Mouse (Mus musculus): Measurements from ENCODE around the gene Pclaf.

Pclaf gene

DNA sequence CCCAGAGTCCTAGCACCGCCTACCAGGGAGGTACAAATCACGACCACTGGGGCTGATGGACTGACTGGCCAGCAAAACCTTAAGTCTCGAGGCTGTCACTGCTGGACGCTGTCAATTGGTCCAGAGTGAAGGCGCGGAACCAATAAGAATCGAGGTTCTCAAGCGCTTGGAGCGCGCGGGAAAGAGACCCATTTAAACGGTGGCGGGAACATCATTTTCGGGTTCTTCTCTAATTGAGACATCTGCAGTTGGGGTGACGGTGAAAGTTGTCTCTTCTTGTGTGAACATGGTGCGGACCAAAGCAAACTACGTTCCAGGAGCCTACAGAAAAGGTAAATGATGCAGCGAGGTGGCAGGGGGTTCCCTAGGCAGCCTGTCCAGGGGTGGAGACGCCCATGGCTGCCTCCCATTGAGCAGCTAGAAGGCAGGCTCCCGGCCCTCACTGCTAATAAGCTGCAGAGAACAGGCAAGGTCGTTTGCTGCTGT, at the start of gene Pclaf:
Gene Pclaf, plus strand, starts transcription at position 95 of the 486 bp plus-strand sequence.
- peak; percentile 23 to 39 for DNase-seq

DNA sequence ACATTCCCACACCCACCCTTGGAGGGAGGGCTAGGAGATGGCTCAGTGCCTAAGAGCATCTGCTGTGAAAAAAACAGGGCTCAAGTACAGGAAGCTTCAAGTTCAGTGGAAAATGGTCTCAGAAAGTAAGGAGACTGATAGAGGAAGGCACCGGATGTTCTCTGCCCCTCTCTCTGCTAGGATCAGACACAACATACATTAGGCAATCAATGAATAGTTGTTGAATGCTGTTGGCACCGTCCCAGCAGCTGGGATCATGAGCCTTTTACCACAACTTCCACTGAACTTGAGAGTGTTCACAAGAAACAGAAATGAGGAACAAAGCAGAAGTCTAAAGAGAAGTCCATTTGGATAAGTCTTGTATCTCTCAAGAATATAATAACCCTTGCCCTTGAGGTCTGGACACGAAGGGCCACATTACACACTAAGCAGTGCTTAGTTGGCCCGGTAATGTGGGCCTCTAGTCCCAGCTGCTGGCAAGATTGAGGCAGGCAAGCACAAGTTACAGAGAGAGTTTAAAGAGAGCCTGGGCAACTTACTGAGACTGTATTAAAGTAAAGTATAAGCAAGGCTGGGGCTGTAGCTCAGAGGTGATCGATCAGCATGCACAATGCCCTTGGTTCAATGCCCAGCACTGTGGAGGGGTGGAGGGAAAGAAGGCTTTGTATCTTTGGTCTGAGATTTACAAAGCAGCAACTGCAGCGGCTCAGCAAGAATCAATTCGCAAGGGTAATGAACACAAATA, 45.4 kb upstream of the Pclaf start:
- DNase-seq = no peak

DNA sequence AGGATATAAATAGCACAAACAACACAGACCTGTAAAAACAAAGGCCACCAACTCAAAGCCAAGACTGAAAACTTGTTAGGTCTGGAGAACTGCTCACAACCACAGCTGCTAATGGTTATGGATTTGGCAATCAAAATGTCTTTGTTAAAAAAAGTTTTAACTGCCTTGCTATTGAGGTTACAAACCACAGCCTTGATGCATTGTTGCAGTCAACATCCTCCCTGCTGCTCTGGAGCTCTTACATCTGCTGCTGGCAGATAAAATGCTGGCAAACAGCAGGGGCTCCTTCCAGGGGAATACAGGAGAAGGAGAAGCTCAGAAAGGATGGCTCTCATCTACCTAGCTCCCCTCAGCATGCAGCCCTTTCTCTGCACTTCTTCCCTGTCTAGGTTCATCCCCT, 41.9 kb upstream of the Pclaf start:
- DNase-seq = no peak

DNA sequence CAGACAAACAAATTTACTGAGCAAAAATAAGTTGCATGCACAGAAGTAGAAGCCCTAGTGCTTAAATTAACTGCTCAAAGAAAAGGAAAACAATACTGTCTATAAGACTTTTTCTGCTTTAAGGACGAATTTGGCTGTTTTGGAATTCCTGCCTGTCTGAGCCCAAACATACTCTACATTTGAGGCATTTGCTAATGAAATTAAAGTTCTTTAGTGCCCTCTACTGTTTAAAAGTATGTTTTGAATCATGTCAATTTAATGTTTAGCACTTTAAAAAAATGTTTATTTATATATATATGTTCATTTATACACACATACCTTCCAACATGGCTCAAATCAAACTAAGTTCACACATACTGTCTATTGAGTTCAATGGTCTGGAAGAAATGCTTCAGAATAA, 39.8 kb upstream of the Pclaf start:
- DNase-seq = no peak

DNA sequence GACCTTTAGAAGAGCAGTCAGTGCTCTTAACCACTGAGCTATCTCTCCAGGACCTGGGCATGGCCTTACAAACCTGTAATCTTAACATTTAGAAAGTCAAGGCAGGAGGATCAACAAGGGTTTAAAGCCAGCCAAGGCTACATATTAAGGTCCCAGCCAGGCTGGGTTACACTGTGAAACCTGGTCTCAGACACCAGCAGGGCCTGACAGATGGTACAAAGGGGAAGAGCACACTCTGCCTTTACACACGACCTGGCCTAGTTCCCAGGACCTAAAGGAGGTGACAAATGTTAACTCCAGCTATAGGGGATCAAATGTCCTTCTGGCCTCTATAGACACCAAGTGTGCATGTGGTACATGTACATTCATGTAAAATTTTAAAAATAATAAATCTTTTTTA, 30.4 kb upstream of the Pclaf start:
- DNase-seq = peak; percentile 53 to 60

DNA sequence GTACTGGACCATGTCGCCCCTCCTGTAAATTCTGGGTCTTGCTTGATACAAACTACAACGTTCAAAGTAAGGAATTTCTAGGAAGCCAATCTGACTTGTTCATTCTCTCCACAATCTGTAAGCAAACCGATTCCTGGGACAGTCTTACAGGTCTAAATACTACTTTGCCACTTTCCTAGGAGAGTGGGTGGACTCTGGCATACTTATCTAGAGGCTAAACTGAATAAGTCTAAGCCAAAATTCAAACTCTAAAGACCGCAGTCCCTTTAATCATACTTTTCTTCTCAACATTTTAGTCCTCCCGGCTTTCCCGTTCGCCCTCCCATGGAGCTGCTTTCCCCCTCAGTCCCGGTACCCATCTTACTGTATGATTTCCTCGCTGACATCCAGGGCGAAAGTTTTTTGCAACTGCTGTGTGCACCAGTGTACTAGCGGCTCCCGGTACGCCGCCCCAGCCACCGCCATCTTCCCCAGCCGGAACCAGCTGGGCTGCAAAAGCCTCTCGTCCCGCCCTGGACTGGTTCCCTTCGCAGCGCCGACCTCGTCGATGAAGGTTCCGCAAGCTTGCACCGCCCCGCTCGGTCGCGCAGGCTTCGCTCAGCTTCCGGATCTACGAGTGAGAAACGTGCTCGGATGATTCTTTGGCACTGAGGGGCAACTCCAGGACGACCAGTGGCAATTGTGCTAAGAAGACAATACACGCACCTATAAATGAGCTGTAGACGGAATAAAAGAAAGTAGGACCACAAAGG, 5.3 kb upstream of the Pclaf start:
- peak; percentile 89 to 90 for DNase-seq

DNA sequence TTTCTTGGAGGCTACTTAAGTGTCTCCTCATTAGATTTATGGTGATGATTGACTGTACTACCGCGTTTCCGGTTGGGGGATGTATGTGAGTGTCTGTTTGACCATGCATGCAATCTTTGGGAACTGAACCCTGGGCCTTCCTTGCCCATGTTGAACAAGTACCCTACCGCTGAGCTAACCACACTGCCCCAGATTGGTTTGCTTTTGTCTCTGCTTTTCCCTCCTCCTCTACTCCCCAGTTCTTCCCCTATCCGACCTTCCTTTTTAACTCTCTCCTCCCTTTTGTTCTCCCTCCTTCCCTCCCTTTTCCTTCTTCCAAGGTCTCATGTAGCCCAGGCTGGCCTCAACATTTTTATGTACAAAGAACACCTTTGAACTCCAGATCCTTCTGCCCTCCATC, 1.1 kb downstream of the Pclaf start:
- no peak for DNase-seq

DNA sequence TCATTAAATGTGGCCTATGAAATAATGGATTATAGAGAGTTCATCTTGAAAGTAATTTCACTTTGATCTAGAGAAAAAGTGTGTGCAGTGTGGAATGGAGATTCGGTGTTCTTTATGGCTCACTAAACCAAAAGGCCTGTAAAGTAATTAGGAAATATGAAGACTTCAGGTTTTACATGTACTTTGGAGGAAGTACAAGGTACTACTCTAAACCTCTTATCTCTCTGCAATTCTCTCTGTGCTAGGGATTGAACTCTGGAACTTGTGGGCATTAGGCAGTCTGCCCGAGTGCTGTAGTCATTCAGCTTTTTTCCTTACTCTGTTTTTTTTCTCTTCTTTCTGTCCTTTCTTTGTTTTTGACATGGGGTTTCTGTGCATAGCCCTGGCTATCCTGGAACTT, 6.9 kb downstream of the Pclaf start:
- no peak for DNase-seq

DNA sequence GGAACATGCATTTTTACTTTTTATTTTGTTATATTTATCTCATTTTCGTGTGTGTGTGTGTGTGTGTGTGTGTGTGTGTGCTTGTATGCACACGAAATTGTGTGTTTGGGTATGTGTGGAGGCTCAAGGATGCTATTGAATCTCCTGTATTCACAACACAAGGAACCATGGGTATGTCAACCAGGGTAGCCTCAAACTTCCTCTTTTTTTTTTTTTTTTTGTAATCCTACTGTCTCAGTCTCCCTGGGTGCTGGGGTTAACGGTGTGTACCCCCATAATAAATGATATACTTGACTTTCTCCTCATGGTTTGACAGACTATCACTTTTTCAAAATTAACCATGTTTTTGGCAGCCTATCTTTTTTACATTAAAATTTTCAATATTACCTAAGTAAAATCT, 12.8 kb downstream of the Pclaf start:
- no peak for DNase-seq

DNA sequence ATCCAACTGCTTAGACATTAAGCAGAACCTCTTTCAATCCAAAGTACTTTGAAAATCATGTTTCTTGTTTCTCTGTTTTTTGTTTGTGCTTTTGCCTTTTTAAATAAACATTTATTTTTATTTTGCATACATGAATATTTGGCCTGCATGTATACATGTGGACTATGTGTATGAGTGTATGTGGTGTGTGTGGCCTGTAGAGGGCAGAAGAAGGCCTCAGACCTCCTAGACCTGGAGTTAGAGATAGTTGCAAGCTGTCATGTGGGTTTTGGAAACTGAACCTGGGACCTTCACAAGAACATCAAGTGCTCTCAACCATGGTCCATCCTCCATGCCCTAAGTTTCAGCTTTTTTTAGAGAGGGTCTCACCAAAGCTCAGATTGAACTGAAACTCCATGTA, 13.4 kb downstream of the Pclaf start:
- DNase-seq = no peak

DNA sequence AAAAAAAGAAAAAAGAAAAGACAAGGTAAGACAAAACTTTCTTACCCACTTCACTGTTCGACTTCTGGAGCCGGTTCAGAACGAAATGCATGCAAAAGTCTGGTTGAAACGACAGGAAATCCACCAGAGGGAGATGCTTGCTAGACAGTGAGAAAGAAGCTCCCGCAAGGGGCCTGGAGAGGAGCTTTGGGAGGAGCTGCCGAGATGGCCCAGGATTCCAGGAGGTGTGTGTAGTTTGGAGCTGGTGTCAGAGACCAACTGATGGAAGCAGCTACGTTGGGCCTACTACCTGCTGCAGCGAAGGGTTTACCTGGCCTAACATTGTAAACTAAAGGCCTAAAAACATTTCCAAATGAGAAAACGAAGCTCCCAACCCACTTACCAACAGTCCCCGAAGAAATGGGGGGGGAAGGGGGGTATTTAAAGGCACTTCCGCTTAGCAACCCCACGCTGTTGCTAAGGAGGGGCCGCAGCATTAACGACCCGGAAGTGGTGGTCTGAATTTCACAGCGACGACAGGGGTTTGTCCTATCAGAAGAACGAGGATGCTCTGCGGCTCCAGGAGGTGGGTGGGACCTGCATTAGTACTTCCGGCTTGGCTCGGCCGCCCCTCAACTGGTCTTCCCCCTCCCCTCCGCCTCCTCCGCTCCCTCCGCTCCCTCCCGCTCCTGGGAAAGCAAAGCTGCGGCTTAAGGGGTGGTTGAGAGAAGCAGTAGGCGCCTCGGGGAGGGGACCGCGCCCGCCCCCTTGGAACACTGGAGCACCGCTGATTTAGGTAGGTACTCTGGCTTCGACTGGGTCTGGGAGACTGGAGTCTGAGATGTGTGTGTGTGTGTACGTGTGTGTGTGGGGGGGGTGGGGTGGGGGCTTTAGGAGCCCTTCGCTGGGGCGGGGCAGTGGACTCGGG, 18.6 kb downstream of the Pclaf start, which contains the start of the genes Trip4 and Csnk1g1:
Gene Trip4, minus strand, starts transcription at position 401 of the 907 bp plus-strand sequence.
Gene Csnk1g1, plus strand, starts transcription at position 531 of the 907 bp plus-strand sequence.
- peak; percentile 93 to 98 for DNase-seq

DNA sequence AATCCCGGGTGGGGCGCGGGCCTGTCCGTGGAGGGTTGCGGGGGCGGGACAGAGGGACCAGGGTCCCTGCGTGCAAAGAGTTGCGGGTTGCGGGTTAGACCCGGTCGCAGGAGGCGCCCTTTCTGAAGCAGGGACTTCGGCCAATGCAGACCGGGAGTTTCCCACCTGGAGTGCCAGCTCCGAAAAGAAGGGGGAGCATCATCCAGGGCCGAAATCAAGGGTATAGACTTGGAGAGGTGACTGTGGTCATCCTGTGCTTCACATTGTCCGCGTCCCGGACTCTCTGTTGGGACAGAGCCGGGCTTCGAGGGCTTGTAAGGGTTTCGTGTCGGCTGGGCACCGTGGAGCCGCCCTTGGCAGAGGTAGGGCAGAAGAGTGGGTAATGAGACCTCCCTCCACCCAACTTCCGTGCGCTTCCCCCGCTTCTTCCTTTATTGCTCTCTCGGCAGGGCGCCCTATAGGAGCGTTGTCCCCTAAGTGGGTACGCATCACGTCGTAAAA, 19.3 kb downstream of the Pclaf start:
- DNase-seq = peak; percentile 67 to 71

DNA sequence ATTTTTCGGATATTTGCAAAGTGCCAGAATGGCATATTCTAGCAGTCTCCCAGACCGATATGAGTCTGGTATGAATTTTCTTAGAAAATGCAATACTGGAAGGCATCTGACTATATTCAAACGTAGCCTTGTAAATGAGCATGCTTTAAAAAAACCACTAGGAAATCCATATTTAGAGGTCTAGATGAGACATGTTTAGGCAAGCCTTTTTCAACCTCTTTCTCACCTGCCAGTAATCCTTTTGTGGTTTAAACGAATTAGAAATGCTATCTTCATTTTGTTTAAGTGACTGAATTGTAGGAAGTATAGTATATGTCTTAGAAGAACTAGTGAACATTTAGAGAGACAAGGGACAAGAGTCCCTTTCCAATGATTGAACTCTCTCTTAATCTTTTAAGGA, 19.8 kb downstream of the Pclaf start:
- DNase-seq = no peak

DNA sequence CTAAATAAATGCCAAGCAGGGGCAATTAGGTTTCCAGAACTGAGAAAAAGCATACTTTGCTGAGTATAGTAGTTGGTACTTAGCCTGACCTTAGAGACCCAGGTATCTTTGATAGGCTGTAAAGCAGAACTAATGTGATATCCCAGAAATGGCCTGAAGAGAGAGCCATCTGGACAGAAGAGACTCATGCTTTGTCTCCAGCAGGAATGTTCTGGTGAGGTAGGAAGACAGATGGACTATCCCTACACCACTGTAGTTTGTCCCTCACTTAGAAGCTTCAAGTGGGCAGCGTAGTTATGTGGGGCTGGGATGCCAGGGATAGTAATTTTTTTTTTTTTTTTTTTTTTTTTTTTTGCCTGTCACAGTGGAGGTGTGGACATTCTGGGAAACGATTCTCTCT, 23.9 kb downstream of the Pclaf start:
- peak; percentile 55 to 69 for DNase-seq

DNA sequence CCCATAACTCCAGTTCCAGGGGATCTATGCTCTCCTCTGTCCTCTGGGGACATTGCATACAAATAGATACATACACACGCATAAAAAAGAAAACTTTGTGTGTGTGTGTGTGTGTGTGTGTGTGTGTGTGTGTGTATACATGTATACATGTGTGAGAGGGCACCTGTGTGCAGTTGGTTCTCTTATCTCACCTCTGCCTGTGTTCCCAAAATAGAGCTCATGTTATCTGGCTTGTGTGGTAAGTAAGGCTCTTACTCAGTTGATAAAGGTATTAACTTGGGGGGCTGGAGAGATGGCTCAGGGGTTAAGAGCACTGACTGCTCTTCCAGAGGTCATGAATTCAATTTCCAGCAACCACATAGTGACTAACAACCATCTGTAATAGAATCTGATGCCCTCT, 27.0 kb downstream of the Pclaf start:
- DNase-seq = no peak

DNA sequence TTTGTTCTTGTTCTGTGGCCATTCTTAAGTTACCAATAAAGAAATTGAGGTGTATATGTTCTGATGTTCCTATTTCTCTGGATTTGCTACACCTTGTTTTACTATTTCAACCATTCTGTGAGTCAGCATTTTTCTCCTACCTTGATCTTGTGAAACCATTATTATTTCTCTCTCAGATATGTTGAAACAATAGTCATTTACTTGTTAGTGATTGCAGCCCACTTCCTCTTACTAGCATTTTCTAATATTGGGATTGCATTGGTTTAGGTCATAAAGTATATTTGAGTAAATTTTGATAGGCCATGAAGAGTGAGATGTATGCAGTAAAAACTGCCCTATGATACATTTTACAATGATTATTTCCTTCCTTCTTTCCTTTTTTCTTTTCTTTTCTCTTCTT, 38.4 kb downstream of the Pclaf start:
- no peak for DNase-seq

DNA sequence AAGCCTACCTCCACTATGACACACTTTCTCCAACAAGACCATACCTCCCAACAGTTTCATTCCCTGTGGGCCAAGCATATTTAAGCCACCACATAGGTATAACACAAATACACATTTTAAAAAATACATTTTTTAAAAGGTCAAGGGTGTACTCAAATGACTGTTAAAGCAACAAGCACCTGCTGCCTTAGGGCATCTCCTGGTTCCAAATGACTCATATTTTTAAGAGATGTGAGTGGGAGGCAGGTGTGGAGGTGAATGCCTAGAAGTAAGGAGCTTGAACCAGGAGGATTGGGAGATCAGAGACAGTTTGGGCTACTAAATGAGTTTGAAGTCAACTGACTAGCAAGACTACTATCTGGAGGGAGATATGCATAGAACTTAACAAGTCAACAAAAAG, 39.8 kb downstream of the Pclaf start:
- no peak for DNase-seq

DNA sequence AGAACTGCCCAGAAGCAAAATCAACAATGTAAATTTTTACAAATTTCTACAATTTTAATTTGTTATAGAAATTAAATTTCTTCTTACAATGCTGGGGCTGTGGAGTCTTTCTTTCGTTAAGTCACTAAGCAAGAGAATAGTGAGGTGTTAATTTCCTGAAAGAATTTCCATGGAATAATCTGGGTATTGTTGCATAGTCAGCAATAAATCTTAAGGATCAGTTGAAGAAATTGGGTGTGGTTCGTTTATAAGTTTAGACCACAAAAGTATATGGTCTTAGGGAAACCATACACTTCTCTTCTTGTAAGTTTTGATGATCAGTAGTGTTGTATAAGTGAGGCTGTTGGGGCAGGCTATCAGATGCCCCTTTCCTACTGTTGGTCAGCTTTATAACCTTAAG, 47.5 kb downstream of the Pclaf start:
- DNase-seq = no peak

DNA sequence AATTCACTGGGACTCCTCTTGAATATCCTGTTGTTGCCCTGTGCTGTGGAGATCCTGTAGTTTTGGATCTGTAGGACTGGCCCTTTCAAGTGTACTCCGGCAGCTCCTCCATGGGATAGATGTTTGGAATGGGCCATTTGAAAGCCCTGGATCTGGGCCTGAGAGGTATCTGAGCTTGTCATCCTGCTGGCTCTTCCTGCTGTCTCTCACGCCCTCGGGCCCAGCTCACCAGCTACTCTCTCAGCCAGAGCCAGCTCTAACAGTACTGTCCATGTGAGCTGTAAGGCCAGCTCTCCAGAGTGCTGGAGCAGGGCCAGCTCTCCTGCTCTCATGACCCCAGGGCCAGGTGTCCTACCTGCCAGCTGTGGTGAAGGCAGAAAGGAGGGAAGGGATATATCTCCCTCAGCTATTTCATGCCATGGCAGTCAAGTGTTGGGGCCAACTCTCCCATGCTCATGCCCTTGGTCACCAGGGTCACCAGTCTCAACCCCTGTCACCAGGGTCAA, 61.1 kb downstream of the Pclaf start:
- peak; percentile 13 to 22 for DNase-seq
